Mouse (Mus musculus): ENCODE measurements at regions not wholly inside any gene's neighbourhood (a gene's known extent, or its start where the extent isn't known, plus 50 kb on each side); places are given as distances from the start of the nearest gene placed in this dataset.

DNA sequence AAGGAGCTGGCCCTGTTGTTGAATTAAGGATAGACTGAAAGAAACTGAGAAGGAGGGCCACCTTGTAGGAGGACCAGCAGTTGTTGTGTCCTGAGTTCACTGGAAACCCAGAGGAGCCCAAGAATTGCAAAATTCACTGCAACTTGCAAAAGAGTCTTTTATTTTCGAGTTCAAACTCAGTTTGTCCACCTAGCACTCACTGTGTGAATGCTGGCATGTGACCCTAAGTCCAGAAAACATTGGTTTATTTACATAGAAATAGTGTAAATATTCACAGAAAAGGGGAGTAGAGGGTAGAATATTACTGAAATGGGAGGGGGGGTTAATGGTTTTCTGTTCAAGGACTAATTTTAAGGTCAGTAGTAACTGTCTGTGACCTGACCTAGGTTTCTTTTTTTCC lies 394.7 kb downstream of the 4933405O20Rik start:
- ATAC-seq (no peak), DNase-seq (ENCODE audit: low read depth, low spot score) (no peak)
- in situ Hi-C loops (cut with MboI; ENCODE audit: low pct_unique_long_range_greater_than_20kb): no loop called here
- no peaks in the 10 kb centered on the region for H3K27me3 ChIP-seq
- no peak for TF ChIP-seq CTCF (IDR thresholded peaks at IDR 0.05)
- CTCF ChIA-PET: no interaction called here
- POLR2A ChIA-PET: no interaction called here

DNA sequence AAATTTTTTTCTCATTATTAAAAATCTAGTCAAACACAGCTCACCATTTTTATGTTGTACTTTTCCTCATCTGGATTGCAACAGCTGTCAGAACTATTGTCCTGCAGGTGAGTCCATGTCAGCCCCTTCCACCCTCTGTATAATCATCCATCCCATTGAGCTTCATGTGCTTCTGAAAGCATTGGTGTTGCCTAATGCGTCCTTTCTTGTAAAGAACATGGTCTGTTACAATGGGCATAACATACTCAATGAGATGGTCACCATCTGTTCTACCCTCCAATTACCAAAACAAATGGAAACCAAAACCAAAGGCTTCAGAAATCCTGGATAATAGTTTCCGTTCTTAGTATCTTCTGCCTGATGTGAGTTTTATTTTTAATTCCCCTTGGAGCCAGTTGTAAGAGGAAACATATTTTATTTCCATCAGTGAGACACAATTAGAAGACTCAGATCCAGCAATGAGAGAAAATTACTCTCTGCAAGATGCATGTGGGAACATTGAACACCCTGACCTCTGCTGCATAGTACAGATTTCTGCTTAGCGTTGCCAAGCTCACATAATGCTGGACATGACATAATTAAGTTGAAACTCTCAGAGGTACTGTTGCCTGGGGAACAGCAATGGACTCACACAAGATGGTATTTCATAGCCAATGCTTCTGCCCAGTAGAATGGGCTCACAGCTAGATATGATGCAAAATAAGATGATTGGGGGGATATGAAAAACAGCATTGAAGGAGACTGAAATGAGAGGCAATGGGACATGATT lies 443.1 kb downstream of the 4933405O20Rik start:
- no peaks in the 10 kb centered on the region for H3K27me3 ChIP-seq
- ATAC-seq (no peak), DNase-seq (ENCODE audit: low read depth, low spot score) (no peak)
- CTCF ChIA-PET: interaction anchor here (1.4 to 1.5 kb wide), 2 partner anchors 13 to 55 kb away, joined by 3 to 5 read pairs; no protein-coding TSS in a partner anchor
- POLR2A ChIA-PET: no interaction called here
- in situ Hi-C loops (cut with MboI; ENCODE audit: low pct_unique_long_range_greater_than_20kb): no loop called here
- no peak for TF ChIP-seq CTCF (IDR thresholded peaks at IDR 0.05)

DNA sequence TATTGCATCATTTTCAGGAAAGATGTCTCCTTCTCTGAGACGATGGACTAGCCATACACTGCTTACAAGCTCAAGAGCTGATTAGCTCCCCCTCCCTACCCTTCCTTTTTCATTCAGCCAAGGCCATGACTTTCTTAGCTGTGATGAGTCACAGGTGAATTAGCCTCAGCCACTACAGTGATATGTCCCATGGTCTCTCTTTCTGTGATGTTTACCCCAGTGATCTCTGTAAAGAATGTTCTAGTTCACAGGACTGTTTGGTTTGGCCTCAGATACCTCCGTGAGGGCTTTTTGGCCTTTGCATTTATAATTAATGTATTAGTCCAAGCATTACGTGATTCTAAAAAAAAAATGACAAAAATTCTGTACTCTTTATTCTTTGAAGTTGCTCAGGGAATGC lies 452.5 kb downstream of the 4933405O20Rik start:
- ChIA-PET CTCF (no interaction called here), POLR2A (no interaction called here)
- no peak for DNase-seq (ENCODE audit: low read depth, low spot score)
- ATAC-seq: no peak
- no peak for TF ChIP-seq CTCF (IDR thresholded peaks at IDR 0.05)
- no peaks in the 10 kb centered on the region for H3K27me3 ChIP-seq
- in situ Hi-C loops (cut with MboI; ENCODE audit: low pct_unique_long_range_greater_than_20kb): no loop called here

DNA sequence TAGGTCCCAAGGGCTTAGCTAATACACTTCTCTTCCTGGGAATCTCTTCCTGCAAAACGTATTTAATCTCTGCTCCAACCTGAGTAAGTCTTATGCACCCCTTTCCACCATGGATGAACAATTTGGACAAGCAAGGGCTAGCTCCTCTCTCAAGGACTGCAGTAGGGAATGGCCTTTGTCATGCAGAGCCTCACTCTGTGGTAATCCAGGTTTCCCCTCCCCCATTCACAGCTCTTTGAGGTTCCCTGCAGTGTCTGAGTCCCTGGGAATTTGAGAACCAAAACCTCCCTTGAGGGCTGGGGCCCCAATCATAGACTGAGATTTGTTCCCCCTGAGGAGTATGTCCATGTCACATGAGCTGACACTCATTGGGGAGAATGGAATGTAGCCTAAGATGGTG lies 442.5 kb upstream of the Ano5 start:
- no peak for DNase-seq (ENCODE audit: low read depth, low spot score)
- no peak for TF ChIP-seq CTCF (IDR thresholded peaks at IDR 0.05)
- ChIA-PET CTCF (no interaction called here), POLR2A (no interaction called here)
- in situ Hi-C loops (cut with MboI; ENCODE audit: low pct_unique_long_range_greater_than_20kb): no loop called here
- no peak for ATAC-seq
- H3K27me3 ChIP-seq: no peaks in the 10 kb centered on the region

DNA sequence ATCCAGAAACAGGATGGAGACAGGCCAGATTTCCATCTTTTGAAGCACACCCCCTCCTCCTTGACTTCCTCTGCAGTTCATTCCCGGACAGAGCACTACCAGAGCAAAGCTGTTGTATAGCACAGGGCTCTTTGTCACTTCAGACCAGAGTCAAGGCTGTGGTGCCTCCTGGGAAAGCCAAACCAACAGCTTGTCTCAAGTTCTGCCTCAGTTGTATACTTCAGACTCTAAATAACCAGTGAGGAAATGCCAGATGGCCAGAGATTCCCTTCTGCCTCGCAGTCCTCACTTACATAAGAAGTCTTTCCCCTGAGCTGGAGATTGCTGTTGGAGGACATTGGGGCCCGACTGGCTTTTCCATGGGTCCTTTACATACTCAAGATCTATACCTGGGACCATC lies 417.1 kb upstream of the Ano5 start:
- CTCF ChIA-PET: interaction anchor here (1.0 kb wide), 1 partner anchor 19 kb away, joined by 3 read pairs; no protein-coding TSS in a partner anchor

DNA sequence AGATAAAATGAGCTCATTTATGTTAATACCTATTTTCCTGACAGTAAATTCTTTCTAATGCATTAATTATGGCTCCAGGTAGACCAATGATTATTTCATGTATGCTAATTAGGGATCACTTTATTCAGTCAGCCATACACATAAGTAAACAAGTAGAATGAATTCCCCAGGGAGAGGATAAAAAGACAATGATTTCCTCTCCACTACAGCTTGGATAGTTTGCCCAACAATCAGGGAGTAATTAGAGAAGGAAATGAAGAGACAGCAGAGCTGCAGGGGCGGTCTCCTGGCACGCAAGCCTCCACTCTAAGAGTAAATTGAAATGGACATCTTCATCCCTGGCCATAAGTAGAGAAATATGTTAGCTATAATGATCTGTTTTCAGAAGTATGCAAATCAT lies 409.7 kb upstream of the Ano5 start:
- DNase-seq (ENCODE audit: low read depth, low spot score): no peak
- POLR2A ChIA-PET: no interaction called here
- ATAC-seq: no peak
- CTCF ChIA-PET: no interaction called here
- TF ChIP-seq CTCF (IDR thresholded peaks at IDR 0.05): no peak
- in situ Hi-C loops (cut with MboI; ENCODE audit: low pct_unique_long_range_greater_than_20kb): no loop called here
- H3K27me3 ChIP-seq: no peaks in the 10 kb centered on the region

More for the DNA sequence above, 417.1 kb upstream of the Ano5 start:
- no peak for TF ChIP-seq CTCF (IDR thresholded peaks at IDR 0.05)
- in situ Hi-C loops (cut with MboI; ENCODE audit: low pct_unique_long_range_greater_than_20kb): no loop called here
- H3K27me3 ChIP-seq: no peaks in the 10 kb centered on the region
- ATAC-seq (no peak), DNase-seq (ENCODE audit: low read depth, low spot score) (no peak)
- POLR2A ChIA-PET: interaction anchor here (0.5 kb wide), 1 partner anchor 148 kb away, joined by 3 read pairs; no protein-coding TSS in a partner anchor

DNA sequence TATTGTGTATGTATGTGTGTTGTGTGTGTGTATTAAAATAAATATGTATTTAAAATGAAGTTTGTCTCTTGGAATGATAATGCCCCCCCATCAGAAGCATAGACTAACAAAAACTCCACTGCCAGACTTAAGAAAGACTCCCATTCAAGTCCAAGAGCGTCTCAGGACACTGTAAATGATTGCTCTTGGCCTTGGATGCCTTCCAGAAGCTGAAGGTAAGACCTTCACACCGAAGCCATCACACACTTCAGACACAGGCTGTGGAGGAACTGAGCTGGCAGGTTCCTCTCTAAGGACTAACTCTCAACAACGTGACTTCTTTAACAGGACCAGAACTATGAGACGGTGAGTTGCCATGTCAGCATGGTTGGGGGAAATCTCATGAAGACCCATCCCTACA lies 370.0 kb upstream of the Ano5 start:
- CTCF ChIA-PET: interaction anchor here (1.2 kb wide), 1 partner anchor 11 kb away, joined by 3 read pairs; no protein-coding TSS in a partner anchor

DNA sequence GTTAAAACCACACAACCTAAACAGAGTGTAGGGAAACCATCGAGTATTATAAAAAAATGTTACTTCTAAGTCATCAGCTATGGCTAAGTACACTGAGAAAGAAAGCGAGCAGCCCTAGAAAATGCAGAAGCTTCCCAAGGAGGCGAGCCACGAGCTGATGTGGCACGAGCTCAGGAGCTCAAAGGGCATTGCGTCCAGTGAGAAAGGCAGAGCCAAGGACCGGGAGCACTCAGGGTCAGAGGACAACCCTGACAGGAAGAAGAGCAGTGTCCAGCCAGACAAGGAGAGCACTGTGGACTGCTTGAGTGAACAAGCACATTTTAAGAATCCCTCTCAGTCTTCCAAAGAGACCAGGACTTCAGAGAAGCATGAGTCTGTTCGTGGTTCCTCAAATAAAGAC lies 335.6 kb upstream of the Ano5 start:
- ATAC-seq (no peak), DNase-seq (ENCODE audit: low read depth, low spot score) (no peak)
- no peak for TF ChIP-seq CTCF (IDR thresholded peaks at IDR 0.05)
- in situ Hi-C loops (cut with MboI; ENCODE audit: low pct_unique_long_range_greater_than_20kb): no loop called here
- H3K27me3 ChIP-seq: no peaks in the 10 kb centered on the region
- CTCF ChIA-PET: no interaction called here
- POLR2A ChIA-PET: interaction anchor here (1.7 kb wide), 1 partner anchor 27 kb away, joined by 4 read pairs; no protein-coding TSS in a partner anchor

More for the DNA sequence above, 370.0 kb upstream of the Ano5 start:
- in situ Hi-C loops (cut with MboI; ENCODE audit: low pct_unique_long_range_greater_than_20kb): no loop called here
- DNase-seq (ENCODE audit: low read depth, low spot score): no peak
- ATAC-seq: no peak
- no peaks in the 10 kb centered on the region for H3K27me3 ChIP-seq
- POLR2A ChIA-PET: no interaction called here
- no peak for TF ChIP-seq CTCF (IDR thresholded peaks at IDR 0.05)

DNA sequence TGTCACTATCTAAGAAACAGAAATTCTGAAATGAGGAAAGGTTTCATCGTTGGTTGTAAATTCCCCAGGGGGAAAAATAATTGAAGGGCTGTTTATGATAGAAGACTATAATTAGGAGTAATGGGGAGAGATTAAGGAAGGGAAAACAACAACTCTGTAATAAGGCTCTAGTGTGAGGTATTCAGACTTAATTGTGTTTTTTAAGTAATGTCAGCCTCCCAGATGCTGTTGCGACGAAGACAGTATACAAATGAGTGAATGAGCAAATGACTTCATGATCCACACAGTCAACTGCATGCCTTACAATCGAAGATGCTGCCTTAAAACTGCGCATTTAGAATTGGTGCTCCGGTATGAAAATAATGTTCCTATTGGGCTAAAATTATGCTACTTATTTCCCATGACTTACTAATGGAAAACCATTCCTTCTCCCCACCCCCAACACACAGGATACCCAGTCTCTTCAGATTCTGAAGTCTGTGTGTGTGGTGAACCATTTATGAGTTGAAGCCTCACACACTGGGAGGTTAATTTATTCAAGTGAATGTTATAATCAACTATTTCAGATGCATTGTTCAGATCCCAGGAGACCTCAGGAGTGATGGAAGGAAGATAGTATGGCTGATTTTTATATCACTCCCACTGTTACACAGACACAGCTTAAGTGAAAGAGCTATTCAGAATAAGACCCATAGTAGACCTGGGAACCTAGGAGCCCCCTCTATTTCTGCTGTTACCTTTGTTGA lies 295.2 kb upstream of the Ano5 start:
- in situ Hi-C loops (cut with MboI; ENCODE audit: low pct_unique_long_range_greater_than_20kb): no loop called here
- DNase-seq (ENCODE audit: low read depth, low spot score) (no peak), ATAC-seq (no peak)
- ChIA-PET POLR2A (no interaction called here), CTCF (no interaction called here)
- TF ChIP-seq CTCF (IDR thresholded peaks at IDR 0.05): no peak
- H3K27me3 ChIP-seq: no peaks in the 10 kb centered on the region

DNA sequence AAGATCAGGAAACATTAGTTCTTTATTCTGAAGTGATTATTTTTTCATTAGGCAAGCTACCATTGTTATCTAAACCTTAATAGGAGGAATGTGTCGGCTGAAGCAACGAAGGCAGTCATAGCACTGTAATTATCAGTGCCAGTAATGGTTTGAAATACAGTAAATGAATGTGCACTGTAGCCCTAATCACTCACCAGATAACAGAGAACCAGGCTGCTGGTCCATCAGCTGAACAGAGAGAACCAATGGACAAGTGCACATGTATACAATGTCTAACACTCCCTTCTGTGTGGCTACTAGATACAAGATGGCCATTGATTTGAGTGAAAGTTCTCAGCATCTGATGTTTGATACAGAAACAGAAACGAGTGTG lies 294.6 kb upstream of the Ano5 start:
- no peaks in the 10 kb centered on the region for H3K27me3 ChIP-seq
- no peak for DNase-seq (ENCODE audit: low read depth, low spot score)
- POLR2A ChIA-PET: no interaction called here
- TF ChIP-seq CTCF (IDR thresholded peaks at IDR 0.05): no peak
- CTCF ChIA-PET: no interaction called here
- in situ Hi-C loops (cut with MboI; ENCODE audit: low pct_unique_long_range_greater_than_20kb): no loop called here
- no peak for ATAC-seq

DNA sequence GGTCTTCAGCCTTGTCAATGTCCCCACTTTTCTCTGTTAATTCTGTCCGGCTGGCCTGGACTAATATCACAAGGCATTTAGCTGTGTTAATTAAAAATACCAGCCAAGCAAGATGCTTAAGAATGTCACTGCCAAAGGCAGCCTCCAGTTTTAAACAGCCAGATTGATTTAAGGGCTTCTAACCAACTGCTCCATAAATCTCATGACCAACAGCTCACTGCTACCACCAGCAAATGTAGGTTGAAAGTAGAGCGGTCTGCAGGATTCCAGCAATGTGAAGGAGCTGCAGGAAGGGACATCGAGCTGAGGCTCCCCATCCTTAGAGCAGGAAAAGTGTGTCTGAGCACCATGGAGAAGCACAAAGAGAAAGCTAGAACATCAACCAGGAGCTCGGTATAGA lies 289.5 kb upstream of the Ano5 start:
- DNase-seq (ENCODE audit: low read depth, low spot score): no peak
- ChIA-PET CTCF (no interaction called here), POLR2A (no interaction called here)

More for the DNA sequence above, 289.5 kb upstream of the Ano5 start:
- TF ChIP-seq CTCF (IDR thresholded peaks at IDR 0.05): no peak
- no peaks in the 10 kb centered on the region for H3K27me3 ChIP-seq
- ATAC-seq: no peak
- in situ Hi-C loops (cut with MboI; ENCODE audit: low pct_unique_long_range_greater_than_20kb): no loop called here
